Mouse (Mus musculus) urinary bladder, postnatal 10 days (tissue): Measurements from ENCODE around the gene Sox12.

Experiments used
- DNase-seq: peaks from one replicate; pipeline ENCODE4 v3.0.0; 2022; ENCODE audit warnings: low spot score

Sox12 gene

DNA sequence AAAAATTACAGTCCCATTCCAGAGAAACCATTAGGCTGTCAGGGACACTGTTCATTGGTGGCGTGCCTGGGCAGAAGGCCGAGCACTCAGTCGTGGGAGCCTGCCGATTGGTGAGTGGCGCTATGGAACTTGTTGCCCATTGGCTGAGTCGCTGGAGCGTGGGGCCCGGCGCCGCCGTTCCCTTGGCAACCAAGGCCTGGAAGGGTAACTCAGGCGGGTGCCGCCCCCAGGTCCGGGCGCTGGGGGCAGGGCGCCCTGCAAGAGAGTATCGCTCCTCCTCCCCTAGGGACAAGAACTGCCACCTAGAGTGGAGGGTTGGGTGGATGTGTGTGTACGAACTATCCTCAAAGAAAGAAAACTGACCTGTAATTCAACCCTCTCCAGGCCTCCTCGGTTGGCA is 8.3 kb upstream of the Sox12 start:
- DNase-seq: peak; percentile 77

- DNase-seq: no peak
These were observed 1.3 kb upstream of the Sox12 start for GRCm38 (mm10) chr2:152399122-152399542.

- peak; percentile 76 for DNase-seq
These were observed 828 bp upstream of the Sox12 start for GRCm38 (mm10) chr2:152398691-152399090.

GRCm38 (mm10) chr2:152397004-152397589 is 766 bp downstream of the Sox12 start:
- DNase-seq: no peak

DNA sequence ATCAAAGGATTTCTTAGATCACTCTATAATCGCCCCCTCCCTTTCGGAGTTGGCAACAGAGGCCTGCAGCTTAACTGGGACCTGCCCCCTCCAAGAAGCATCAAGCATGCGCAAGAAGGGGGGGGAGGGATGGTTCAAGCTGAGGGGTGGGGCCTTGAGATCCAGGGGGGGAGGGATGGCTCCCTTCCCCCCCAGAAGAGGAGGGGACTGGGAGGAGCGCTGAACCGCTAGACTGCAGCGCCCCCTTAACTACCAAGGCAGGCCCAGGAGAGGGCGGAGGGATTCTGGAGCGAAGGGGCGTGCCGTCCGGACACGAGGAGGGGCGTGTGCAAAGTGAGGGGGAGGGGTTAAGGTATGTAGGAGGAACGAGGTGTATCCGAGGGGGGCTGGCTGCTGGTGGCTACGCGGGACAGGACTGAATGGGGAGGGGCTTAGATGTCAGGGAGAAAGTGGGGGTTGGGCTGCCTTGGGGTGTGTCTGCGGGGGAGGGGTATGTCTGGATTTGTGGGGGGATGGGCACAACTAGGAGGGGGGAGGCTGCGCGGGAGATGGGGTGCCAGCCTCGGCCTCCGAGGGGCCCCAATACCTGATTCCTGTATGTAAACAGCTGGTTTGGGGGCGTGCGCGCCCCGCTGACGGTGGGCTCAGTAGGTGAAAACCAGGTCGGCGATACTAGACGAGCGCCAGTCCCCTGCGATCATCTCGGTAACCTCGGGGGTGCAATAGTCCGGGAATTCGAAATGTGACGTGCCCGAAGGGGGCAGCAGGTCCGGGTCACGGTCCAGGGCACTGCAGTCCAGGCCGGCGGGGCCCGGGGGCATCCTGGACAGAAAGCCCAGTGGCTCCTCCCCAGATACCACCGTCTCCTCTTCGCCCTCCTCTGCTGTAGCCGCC is 1.5 kb downstream of the Sox12 start:
- DNase-seq: peak; percentile 55

DNA sequence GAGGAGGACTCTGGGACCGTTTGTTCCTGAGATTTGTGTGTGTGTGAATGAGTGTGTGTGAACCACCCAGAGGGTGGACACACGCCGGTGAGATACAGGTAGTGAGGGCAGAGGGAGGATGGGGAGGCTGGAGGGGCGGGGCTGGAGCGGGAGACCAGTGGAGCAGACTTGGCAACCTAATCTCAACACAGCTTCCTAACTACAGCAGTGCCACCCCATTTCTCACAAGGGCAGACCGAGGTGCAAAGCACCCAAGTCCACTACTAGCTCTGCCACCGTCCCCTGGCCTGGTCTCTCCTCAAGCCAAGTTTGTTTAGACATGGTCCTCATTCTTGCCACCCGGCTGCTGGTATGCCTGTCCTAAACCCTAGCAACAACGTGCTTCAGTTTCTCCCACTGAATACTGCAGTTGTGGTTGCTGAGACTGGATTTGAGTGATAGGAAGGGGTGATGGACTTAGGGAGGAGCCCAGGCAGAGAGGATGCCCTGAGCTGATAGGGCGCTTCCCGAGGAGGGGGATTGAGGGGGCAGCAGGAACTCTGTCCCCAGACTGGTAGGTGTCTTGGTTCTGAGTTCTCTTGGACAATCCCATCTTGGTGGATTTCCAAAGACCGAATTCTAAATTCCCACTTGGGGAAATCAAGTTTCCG is 2.5 kb downstream of the Sox12 start:
- no peak for DNase-seq

GRCm38 (mm10) chr2:152393225-152394017 is 4.4 kb downstream of the Sox12 start:
- no peak for DNase-seq

- no peak for DNase-seq
These were observed 5.1 kb downstream of the Sox12 start for GRCm38 (mm10) chr2:152392786-152393185.

DNA sequence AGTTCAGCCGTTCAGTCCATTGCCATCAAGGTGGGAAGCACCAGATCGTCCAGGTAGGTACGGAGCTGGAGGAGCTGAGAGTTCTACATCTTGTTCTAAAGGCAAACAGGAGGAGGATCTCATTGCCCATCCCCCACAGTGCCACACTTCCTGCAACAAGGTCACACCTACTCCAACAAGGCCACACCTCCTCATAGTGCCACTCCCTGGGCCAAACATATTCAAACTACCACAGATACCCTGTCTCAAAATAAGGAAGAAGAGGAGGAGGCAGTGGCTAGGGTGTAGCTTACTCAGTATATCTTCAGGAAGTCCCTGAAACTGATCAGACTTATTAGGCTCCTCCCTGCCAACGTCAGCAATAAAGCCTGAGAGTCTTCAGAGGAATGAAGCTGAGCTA is 13.7 kb downstream of the Sox12 start:
- no peak for DNase-seq

DNA sequence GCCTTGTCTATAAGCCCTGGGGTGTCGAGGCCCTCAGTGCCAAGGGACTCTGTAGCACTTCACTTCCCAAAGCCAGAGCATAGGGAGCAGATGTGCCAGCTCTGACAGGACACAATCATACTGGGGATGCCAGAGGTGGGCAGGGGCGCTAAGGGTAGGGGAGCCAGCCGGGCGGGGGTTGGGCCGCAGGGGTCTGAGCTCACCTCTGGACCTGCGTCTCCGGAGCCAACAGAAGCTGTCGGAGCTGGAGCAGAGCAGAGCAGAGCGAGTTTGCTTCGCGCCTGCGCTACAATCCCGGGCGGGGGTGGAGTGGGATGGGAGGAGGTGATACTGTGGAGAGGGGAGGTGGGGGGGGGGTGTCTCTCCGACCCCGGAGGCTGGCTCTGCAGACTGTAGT is 21.5 kb downstream of the Sox12 start, which contains the start of gene Nrsn2:
Gene Nrsn2, minus strand, starts transcription at position 294 of the 397 bp plus-strand sequence.
- DNase-seq: no peak

GRCm38 (mm10) chr2:152375652-152376344 is 22.1 kb downstream of the Sox12 start:
- no peak for DNase-seq

- DNase-seq: no peak
These were observed 24.3 kb downstream of the Sox12 start for GRCm38 (mm10) chr2:152373547-152373946.

GRCm38 (mm10) chr2:152372661-152373060 is 25.2 kb downstream of the Sox12 start:
- DNase-seq: no peak

DNA sequence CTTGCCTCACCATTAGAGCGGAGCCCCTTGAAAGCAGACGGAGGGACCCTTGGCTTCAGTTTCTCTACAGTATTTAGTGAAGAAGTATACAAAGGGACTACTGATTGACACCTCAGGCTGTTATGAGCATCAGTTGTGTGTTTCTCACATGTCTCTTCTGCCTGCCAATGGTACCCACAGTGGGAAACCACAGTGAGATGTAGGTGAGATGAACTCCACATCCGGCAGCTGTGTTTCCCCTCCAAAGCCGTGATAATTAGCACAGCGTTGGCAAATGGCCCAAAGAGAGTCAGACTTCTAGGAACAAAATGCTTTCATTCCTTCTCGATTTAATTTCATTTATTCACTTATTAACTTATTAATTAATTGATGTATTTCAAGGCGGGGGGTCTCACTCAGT is 25.8 kb downstream of the Sox12 start:
- no peak for DNase-seq

GRCm38 (mm10) chr2:152368532-152369140 is 29.2 kb downstream of the Sox12 start:
- DNase-seq: no peak

- DNase-seq: no peak
These were observed 29.9 kb downstream of the Sox12 start for GRCm38 (mm10) chr2:152367917-152368316.

- DNase-seq: no peak
These were observed 34.4 kb downstream of the Sox12 start for GRCm38 (mm10) chr2:152363245-152364147.

- DNase-seq: no peak
These were observed 36.7 kb downstream of the Sox12 start for GRCm38 (mm10) chr2:152361193-152361592.

- DNase-seq: no peak
These were observed 37.5 kb downstream of the Sox12 start for GRCm38 (mm10) chr2:152360271-152360775.

DNA sequence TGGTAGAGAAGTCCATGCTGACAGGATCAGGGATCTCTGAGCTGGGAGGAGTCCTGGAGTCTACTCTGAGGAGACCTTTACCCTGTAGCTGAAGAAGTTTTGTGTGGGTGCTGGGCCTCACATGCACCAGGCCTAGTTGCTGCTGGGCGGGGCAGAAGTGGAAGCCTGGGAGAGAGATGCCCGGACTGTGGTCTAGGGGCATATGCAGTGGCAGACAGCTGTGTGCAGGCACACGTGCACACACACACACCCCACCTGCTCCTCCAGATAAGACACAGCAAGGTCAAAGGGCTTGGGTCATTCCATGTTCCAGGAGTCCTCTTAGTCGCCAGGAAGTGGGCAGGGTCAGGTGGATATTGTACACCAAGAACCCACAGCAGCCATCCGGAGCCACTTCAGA is 38.2 kb downstream of the Sox12 start:
- no peak for DNase-seq
